Mouse (Mus musculus): ENCODE results near the gene Fgf16. TPM values are rescaled to one million over a fixed set of nuclear protein-coding genes. Genes with fewer than 3 reads are reported as not detected.

Fgf16 gene
- 0.83 and 2.5 TPM in 2 replicates for polyA plus RNA-seq (2012; ENCODE audit: insufficient read depth, insufficient read length, missing spikeins)

DNA sequence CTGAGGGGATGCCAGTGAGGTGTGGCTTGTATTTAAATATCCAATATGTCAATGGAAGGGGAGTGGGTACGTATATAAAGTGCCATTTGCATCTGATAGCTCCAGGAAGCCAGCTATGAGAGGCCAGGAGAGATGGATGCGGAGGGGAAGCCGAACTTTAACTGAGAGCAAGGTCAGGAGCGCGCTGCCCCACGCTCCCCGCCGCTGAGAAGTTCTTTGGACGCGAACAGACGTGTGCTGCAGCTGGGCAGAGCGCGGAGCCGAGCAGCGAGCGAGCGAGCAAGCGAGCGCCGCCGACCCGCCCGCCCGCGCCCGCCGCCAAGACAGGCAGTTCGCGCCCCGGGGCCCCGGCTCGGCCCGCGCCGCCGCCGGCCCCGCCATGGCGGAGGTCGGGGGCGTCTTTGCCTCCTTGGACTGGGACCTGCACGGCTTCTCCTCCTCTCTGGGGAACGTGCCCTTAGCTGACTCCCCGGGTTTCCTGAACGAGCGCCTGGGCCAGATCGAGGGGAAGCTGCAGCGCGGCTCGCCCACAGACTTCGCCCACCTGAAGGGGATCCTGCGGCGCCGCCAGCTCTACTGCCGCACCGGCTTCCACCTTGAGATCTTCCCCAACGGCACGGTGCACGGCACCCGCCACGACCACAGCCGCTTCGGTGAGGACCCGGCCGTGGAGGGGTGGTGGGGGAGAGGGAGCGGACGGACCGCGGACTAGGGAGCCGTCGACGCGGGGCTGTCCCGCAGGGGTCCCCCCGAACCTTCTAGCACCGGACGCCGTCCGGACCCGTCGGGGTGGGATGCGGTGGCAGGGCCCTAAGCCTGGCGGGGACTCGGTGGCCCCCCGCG, at the start of gene Fgf16:
Gene Fgf16 (plus strand): TSS at position 118 of the 843 bp plus-strand sequence.
- H3K4me1 ChIP-seq (ENCODE audit: control insufficient read depth, insufficient read depth, insufficient read length, low read length), result peaks cover 2% of the 10 kb centered on the region; the same call in 1 of the 2 replicates
- H3K27ac ChIP-seq (replicated peaks; ENCODE audit: low read depth, low read length), result no peak within 1 kb of the TSS
- H3K4me3 ChIP-seq (ENCODE audit: insufficient read depth, low read depth, low read length), result peak within 1 kb of the TSS; percentile 60

DNA sequence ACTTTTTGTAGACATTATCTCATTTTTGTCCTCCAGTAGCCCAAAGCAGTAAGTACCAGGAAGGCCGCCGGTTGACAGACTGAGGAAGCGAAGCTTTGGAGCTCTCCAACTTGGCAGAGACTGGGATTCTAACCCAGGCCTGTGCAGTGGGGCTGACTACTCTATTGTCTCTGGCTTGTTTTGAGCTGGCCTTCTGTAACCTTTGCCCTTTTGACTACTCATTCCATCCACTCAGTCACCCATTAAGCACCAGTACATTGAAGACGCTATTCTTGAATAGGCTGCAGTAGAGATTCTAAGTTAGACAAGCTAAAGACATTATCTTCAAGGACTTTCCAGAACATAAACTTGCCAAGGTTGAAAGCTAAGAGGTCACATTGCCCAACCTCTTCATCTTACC, 49.3 kb upstream of the Fgf16 start:
- H3K4me1 ChIP-seq (ENCODE audit: control insufficient read depth, insufficient read depth, insufficient read length, low read length), result no peaks in the 10 kb centered on the region; the same call in 1 of the 2 replicates
- no peak overlapping the region for H3K4me3 ChIP-seq (ENCODE audit: insufficient read depth, low read depth, low read length)

DNA sequence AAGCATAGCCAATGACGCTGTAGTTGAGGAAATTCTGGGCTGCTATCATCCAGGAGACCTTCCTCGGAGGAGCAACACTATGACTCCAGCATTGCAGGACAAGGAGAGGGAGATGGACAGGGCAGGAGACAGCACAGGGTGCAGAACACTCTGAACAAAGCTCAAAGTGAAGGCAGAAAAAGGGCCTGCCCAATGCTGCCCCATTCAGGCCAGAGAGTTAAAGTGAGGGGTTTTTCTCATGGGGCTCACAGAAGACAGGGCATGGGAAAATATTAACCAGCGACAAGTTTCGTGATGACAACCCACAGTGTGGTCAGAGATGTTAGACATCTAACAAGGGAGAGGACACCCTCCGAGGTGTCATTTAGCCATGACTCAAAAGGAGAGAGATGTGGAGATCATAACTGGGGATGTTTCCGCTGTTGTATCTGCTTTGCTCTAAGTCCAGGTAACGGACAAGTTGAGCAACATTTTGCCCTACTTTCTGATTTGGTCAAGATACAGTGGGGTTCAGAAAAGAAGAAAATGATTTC, 48.2 kb upstream of the Fgf16 start:
- Histone ChIP-seq H3K4me1 (ENCODE audit: control insufficient read depth, insufficient read depth, insufficient read length, low read length) (no peaks in the 10 kb centered on the region), H3K27ac (replicated peaks; ENCODE audit: low read depth, low read length) (no peak overlapping the region), H3K4me3 (ENCODE audit: insufficient read depth, low read depth, low read length) (no peak overlapping the region)

More for the DNA sequence above, 49.3 kb upstream of the Fgf16 start:
- H3K27ac ChIP-seq (replicated peaks; ENCODE audit: low read depth, low read length), result no peak overlapping the region

DNA sequence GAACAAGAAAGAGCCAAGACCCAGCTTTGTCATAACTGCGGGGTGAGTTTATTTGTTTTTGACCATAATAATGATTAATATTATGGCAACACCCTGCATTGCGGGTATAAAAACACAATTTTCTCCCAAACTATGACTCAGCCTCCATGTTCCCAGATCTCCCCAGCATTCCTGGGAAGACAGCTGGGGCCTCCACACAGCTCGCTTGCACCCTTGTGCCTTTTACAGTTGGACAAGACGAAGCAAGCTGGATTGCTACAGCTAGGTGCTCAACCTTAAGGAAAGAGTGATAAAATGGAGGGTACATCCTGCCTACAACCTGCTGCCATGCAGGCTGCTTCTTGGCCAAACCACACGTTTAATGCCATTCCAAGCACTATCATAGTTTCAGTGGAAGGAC, 45.7 kb upstream of the Fgf16 start:
- H3K4me3 ChIP-seq (ENCODE audit: insufficient read depth, low read depth, low read length), result no peak overlapping the region
- no peak overlapping the region for H3K27ac ChIP-seq (replicated peaks; ENCODE audit: low read depth, low read length)
- no peaks in the 10 kb centered on the region for H3K4me1 ChIP-seq (ENCODE audit: control insufficient read depth, insufficient read depth, insufficient read length, low read length)

DNA sequence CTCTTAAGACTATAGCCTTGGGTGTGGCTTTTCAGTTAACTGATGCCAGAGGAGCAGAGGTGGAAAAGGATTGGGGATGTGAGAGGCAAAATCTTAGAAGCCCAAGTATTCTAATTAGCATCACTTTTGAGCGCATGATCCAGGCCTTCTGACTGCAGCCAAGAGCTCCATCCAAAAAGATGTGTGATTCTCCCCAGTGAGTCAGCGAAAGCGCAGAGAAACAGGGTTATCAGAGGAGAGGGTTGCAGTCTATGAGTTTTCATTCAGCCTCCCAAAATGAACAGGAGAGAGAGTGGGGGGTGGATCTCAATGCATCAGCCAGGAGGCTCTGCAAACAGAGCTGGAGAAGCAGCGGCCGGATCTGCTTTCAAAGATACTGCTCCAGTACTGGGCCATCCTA, 45.1 kb upstream of the Fgf16 start:
- H3K4me3 ChIP-seq (ENCODE audit: insufficient read depth, low read depth, low read length), result no peak overlapping the region
- no peak overlapping the region for H3K27ac ChIP-seq (replicated peaks; ENCODE audit: low read depth, low read length)
- H3K4me1 ChIP-seq (ENCODE audit: control insufficient read depth, insufficient read depth, insufficient read length, low read length), result no peaks in the 10 kb centered on the region

DNA sequence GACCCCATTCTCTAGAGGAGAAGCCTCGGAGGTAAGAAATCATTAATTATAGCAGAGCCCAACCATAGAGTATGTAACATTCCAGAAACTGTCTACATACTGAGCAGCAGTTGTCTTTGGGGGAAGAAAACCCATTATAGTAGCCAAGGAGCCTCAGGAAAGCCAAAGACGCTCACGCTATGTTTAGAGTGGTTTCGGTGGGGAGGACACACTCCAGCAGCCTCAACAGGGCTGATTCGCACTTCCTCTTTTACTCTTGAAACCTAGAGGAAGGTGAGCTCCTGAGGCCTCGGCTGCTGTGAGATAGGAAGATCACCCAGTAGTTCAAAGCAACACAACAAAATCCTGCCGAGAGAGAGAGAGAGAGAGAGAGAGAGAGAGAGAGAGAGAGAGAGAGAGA, 39.9 kb upstream of the Fgf16 start:
- no peak overlapping the region for H3K27ac ChIP-seq (replicated peaks; ENCODE audit: low read depth, low read length)
- no peaks in the 10 kb centered on the region for H3K4me1 ChIP-seq (ENCODE audit: control insufficient read depth, insufficient read depth, insufficient read length, low read length)

DNA sequence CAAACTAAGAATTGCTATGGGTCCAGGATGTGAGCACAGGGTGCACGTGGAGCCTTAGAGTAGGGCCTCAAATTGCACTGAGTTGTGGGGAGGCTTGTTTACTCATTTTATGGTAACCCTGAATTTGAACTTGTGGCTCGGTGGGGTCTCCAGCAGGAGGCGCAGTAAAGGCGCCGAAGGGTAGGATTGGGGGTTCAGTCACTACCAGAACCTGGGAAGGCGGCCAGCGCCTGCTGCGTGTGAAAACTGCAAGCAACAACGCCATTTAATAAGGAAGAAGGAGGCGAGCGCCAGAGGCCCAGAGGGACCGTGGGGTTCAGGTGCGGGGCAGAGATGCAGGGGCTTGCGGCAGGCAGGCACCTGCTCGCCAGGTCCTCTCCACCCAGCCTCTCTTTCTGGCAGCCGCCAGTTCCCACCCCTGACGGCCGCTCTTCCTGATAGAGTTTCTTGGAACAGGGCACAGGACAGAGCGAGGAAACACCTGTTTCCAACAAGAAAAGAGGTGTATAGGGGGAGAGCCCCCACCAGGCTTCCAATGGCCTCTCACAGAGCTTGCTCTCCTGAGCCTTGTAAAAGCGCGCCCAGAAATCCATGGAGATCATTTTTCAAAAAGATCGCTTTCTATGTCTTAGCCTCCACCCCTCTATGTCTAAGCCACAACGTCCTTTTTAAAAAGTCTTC, 1.1 kb upstream of the Fgf16 start:
- peak overlapping the region; percentile 60 for H3K4me3 ChIP-seq (ENCODE audit: insufficient read depth, low read depth, low read length)
- H3K27ac ChIP-seq (replicated peaks; ENCODE audit: low read depth, low read length), result no peak overlapping the region
- H3K4me1 ChIP-seq (ENCODE audit: control insufficient read depth, insufficient read depth, insufficient read length, low read length), result peaks cover 2% of the 10 kb centered on the region; the same call in 1 of the 2 replicates

More for the DNA sequence above, 39.9 kb upstream of the Fgf16 start:
- no peak overlapping the region for H3K4me3 ChIP-seq (ENCODE audit: insufficient read depth, low read depth, low read length)

DNA sequence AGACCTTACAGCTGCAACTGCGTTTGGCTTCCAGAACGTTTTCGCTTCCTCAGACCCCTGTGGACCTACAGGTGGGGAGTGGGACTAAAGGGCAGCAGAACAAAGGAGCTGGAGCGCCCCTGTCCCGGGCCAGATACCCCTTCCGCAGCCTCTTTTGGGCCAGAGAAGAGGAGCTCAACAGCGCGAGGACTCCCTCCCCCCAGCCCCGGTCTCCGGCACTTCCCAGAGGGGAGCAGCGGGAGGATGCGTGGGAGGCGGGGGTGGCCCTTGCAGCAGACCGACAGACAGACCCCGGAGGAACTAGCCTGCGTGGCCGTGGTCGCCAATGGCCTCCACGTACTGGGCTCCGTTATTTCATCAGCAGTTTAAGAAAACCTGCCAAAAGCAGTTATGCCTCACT, 467 bp upstream of the Fgf16 start:
- no peak overlapping the region for H3K27ac ChIP-seq (replicated peaks; ENCODE audit: low read depth, low read length)
- H3K4me1 ChIP-seq (ENCODE audit: control insufficient read depth, insufficient read depth, insufficient read length, low read length), result peaks cover 2% of the 10 kb centered on the region; the same call in 1 of the 2 replicates
- peak overlapping the region; percentile 60 for H3K4me3 ChIP-seq (ENCODE audit: insufficient read depth, low read depth, low read length)

DNA sequence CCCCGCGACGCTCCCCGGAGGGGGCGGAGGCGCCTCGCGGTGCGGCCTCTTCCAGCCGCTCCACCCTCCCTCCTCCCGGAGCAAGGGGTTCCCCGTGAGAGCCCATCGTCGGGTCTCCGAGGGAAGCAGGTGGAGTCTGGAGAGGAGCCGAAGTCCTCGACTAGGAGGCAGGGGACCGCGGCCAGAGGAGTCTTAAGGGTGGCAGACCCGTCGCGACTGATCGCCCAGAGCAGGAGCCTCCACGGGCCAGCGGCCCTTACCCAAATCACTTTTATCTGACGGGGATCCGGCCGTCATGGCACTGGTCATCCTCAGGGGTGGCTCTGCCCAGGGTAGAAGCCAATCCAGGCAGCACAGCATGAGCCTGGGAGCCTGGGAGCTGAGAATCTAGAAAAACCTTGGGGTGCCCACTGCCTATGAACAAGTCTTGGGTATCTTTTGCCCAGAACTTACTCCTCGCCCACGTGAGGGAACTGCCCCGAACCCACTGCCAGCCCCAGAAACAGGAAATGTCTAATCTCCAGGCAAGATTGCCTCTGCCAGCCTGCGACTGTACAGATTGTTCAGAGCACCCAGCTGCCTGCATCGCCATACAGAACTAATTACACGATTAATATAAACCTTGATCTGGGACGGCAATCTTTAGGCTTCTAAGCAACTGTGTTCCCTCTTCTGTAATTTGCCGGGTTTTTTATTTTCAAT, 1.1 kb downstream of the Fgf16 start:
- Histone ChIP-seq H3K4me1 (ENCODE audit: control insufficient read depth, insufficient read depth, insufficient read length, low read length) (peaks cover 2% of the 10 kb centered on the region; the same call in 1 of the 2 replicates), H3K4me3 (ENCODE audit: insufficient read depth, low read depth, low read length) (peak overlapping the region; percentile 60), H3K27ac (replicated peaks; ENCODE audit: low read depth, low read length) (no peak overlapping the region)

DNA sequence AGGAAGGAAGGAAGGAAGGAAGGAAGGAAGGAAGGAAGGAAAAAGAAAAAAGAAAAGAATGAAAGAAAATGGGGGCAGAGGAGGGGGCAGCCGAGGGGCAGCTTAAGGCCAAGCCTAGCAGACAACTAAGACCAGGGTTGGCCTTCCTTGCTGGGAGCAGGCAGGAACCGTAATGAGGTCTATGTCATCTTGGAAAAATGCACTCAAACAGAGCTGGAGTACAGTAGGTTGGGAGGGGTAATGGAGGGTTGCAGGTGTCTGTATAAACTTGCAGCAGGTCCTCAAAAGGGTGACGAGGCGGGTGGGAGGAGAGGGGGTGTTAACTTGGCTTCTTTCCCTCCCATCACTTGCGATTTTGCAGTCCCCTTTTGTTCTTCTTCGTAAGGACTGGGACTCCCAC, 1.9 kb downstream of the Fgf16 start:
- no peak overlapping the region for H3K27ac ChIP-seq (replicated peaks; ENCODE audit: low read depth, low read length)
- H3K4me3 ChIP-seq (ENCODE audit: insufficient read depth, low read depth, low read length), result no peak overlapping the region
- peaks cover 2% of the 10 kb centered on the region; the same call in 1 of the 2 replicates for H3K4me1 ChIP-seq (ENCODE audit: control insufficient read depth, insufficient read depth, insufficient read length, low read length)

DNA sequence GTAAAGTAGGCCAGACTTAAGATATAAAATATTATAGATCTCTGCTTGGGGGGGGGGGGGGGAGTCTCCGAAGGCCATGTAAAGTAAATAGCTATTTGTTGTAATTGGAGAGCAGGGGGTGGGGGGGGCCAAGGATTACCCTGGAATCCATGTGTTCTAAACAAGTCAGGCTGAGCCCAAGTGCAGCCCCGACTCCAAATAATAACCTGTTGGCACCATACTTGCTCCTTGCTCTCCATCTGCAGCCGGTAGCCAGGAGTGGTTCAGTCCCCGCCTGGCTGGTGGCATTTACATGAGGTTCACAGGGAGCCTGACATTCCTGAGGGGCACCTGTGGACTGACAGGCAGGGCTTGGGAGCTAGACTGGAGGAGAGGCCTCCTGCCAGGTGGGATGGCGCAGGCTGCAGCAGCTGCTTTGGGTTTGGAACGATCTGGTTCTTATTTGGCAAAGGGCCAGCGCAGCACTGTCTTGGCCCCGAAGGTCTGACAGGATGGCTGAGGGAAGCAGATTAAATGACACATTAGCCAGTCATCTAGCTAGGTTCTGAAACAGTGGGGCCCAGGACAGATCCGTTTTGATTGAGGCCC, 3.2 kb downstream of the Fgf16 start:
- Histone ChIP-seq H3K4me3 (ENCODE audit: insufficient read depth, low read depth, low read length) (no peak overlapping the region), H3K4me1 (ENCODE audit: control insufficient read depth, insufficient read depth, insufficient read length, low read length) (peaks cover 2% of the 10 kb centered on the region; the same call in 1 of the 2 replicates), H3K27ac (replicated peaks; ENCODE audit: low read depth, low read length) (no peak overlapping the region)

DNA sequence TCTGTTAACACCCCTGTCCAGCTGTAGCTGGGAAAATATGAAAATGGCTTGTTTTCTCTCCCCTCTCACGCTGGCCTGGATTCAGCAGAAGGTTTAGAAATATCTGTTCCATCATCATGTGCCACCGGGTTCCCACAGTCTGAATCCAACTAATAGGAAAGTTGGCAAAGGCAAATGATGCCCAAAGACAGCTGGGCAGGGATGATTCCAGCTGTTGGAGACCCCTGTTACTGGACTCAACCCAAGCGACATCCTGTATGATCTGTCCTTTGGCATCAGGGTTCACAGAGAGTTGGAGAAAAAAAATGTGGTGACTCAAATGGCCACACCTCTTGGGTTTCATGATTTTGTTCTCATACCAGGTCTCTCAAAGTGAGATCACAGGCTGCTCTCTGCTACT, 3.9 kb downstream of the Fgf16 start:
- Histone ChIP-seq H3K4me3 (ENCODE audit: insufficient read depth, low read depth, low read length) (no peak overlapping the region), H3K4me1 (ENCODE audit: control insufficient read depth, insufficient read depth, insufficient read length, low read length) (peaks cover 2% of the 10 kb centered on the region; the same call in 1 of the 2 replicates), H3K27ac (replicated peaks; ENCODE audit: low read depth, low read length) (no peak overlapping the region)

DNA sequence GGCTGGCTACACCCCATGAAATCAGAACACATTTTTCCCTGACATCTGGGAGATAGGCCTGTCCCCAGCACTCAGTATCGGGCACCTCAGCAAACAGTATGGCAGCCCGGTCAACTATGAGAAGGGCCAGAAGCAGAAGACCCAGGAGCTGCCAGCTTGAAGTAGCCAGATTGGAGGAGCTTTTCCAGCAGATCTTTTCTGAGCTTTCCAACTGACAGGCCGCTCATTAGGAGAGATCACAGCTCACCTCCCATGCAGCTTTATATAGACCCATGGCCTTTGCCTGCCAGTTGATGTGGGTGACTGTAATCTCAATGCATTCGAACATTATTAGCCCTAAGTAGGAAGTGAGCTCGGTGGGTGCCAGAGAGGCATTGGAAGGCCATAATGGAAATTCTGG, 9.2 kb downstream of the Fgf16 start:
- H3K4me1 ChIP-seq (ENCODE audit: control insufficient read depth, insufficient read depth, insufficient read length, low read length), result no peaks in the 10 kb centered on the region
- no peak overlapping the region for H3K27ac ChIP-seq (replicated peaks; ENCODE audit: low read depth, low read length)
- no peak overlapping the region for H3K4me3 ChIP-seq (ENCODE audit: insufficient read depth, low read depth, low read length)

DNA sequence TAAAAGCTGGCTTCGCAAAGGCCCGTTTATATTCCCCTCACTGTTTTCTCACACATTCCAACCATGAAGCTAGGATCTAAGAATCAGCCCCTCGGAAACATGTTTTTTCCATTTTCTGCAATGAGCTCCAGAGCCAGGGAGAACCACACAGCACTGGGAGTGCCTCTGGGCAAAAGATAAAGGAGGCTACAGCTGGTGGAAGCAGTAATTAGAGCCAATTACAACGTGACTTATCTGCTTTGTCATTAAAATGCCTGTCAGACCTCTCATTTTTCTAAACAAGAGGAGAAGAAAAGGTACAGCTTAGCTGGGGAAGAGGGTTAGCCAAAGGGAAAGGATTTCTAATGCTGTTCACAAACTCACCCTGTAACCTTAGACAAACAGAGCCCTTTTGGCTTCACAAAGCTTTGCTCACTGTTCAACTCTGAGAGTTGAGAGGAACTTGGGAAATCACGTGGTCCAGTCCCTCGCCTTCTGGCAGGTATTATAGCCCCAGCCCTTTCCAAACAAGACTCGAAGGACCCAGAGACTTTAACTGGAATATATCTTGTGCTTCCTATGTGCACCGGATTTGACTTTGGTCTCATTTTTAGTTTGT, 30.8 kb downstream of the Fgf16 start:
- H3K4me1 ChIP-seq (ENCODE audit: control insufficient read depth, insufficient read depth, insufficient read length, low read length), result no peaks in the 10 kb centered on the region
- no peak overlapping the region for H3K4me3 ChIP-seq (ENCODE audit: insufficient read depth, low read depth, low read length)
- no peak overlapping the region for H3K27ac ChIP-seq (replicated peaks; ENCODE audit: low read depth, low read length)
